Mouse (Mus musculus): Measurements from ENCODE around the gene Slc35d2. TPM values are rescaled to one million over a fixed set of nuclear protein-coding genes. Genes with fewer than 3 reads are reported as not detected.

Gene Slc35d2
- 8.7 and 9.0 TPM in 2 replicates for polyA plus RNA-seq (2015; fragmentation: Nextera tagmentation; extraction: Ambion mirVana)

- ATAC-seq (ENCODE audit: low read depth) = peak; percentile 86
- Histone ChIP-seq H3K9me3 (replicated peaks; ENCODE audit: control insufficient read depth, low read length) (no peaks in the 10 kb centered on the region), H3K27me3 (ENCODE audit: control insufficient read depth, insufficient read depth, low read depth, low read length) (no peaks in the 10 kb centered on the region), H3K9ac (ENCODE audit: low read depth, low read length) (peak within 1 kb of the TSS; percentile 68), H3K27ac (ENCODE audit: low read length) (peak within 1 kb of the TSS; percentile 46), H3K36me3 (ENCODE audit: control insufficient read depth, insufficient read depth) (peaks cover 11% of the 10 kb centered on the region), H3K4me2 (ENCODE audit: low read depth, low read length) (peak within 1 kb of the TSS; percentile 67), H3K4me1 (ENCODE audit: control insufficient read depth, low read depth, low read length) (peaks cover 7% of the 10 kb centered on the region), H3K4me3 (ENCODE audit: low read depth, low read length) (peak within 1 kb of the TSS; percentile 66)
- whole genome bisulfite sequencing (ENCODE audit: insufficient replicate concordance) = 7% methylated on average over 42 of the region's 44 CpGs
These were observed at the start of gene Slc35d2 for GRCm38 (mm10) chr13:64128858-64129615. Gene Slc35d2 (minus strand): TSS chr13:64129368.

DNA sequence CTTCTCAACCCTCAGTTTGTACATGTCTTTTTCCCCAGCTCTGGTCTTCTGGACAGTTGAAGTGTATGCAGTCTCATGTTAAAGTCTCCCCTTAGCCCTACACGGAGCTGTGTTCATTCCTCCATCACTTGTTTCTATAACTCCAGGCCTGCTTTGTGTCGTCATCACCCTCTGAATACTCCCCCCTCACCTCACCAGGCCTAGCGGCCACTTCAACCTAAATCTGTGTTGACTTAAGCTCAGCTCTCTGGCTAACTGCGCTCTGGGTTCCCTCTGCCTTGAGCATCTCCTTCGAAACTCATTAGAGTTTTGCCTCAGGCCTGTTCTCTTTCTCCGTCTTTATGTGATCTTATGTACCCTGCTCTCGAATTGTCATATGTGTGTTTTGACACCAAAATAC lies 48.8 kb upstream of the Slc35d2 start:
- Histone ChIP-seq H3K4me3 (ENCODE audit: low read depth, low read length) (no peak overlapping the region), H3K4me2 (ENCODE audit: low read depth, low read length) (no peak overlapping the region), H3K27me3 (ENCODE audit: control insufficient read depth, insufficient read depth, low read depth, low read length) (no peaks in the 10 kb centered on the region), H3K36me3 (ENCODE audit: control insufficient read depth, insufficient read depth) (no peaks in the 10 kb centered on the region; the same call in 1 of the 2 replicates), H3K4me1 (ENCODE audit: control insufficient read depth, low read depth, low read length) (peaks cover 3% of the 10 kb centered on the region), H3K9ac (ENCODE audit: low read depth, low read length) (no peak overlapping the region), H3K9me3 (replicated peaks; ENCODE audit: control insufficient read depth, low read length) (no peaks in the 10 kb centered on the region), H3K27ac (ENCODE audit: low read length) (no peak overlapping the region; the same call in 1 of the 2 replicates)
- WGBS (ENCODE audit: insufficient replicate concordance) = 62% methylated on average over 7 of the region's 7 CpGs
- ATAC-seq (ENCODE audit: low read depth) = no peak

DNA sequence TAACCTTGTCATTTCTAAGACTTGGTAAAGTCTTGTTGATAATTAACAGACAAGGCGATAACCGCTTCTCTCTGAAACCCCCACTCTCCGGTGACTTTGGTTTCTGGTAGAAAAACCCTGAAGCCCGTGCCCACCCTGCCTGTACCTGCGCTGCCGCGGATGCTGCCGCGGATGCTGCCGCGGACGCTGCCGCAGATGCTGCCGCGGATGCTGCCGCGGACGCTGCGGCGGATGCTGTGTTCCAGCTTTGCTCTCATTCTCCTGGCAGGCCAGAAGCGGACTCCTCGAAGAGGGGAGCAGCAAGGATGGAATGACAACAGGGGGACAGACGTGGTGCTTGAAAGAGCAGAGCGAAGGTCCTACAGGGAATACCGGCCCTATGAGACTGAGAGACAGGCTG lies 40.6 kb upstream of the Slc35d2 start:
- Histone ChIP-seq H3K9me3 (replicated peaks; ENCODE audit: control insufficient read depth, low read length) (no peaks in the 10 kb centered on the region), H3K9ac (ENCODE audit: low read depth, low read length) (no peak overlapping the region), H3K27ac (ENCODE audit: low read length) (no peak overlapping the region), H3K4me1 (ENCODE audit: control insufficient read depth, low read depth, low read length) (no peaks in the 10 kb centered on the region), H3K4me3 (ENCODE audit: low read depth, low read length) (no peak overlapping the region), H3K36me3 (ENCODE audit: control insufficient read depth, insufficient read depth) (no peaks in the 10 kb centered on the region), H3K4me2 (ENCODE audit: low read depth, low read length) (no peak overlapping the region), H3K27me3 (ENCODE audit: control insufficient read depth, insufficient read depth, low read depth, low read length) (no peaks in the 10 kb centered on the region)
- no peak for ATAC-seq (ENCODE audit: low read depth)
- 91% methylated on average over 25 of the region's 25 CpGs for WGBS (ENCODE audit: insufficient replicate concordance)

- Histone ChIP-seq H3K9me3 (replicated peaks; ENCODE audit: control insufficient read depth, low read length) (no peaks in the 10 kb centered on the region), H3K27ac (ENCODE audit: low read length) (no peak overlapping the region), H3K36me3 (ENCODE audit: control insufficient read depth, insufficient read depth) (no peaks in the 10 kb centered on the region), H3K9ac (ENCODE audit: low read depth, low read length) (no peak overlapping the region), H3K4me3 (ENCODE audit: low read depth, low read length) (peak overlapping the region; percentile 69), H3K27me3 (ENCODE audit: control insufficient read depth, insufficient read depth, low read depth, low read length) (peaks cover 9% of the 10 kb centered on the region), H3K4me1 (ENCODE audit: control insufficient read depth, low read depth, low read length) (peaks cover 13% of the 10 kb centered on the region), H3K4me2 (ENCODE audit: low read depth, low read length) (peak overlapping the region; percentile 99)
- ATAC-seq (ENCODE audit: low read depth) = no peak
- 52% methylated on average over 13 of the region's 13 CpGs for WGBS (ENCODE audit: insufficient replicate concordance)
These were observed 34.1 kb upstream of the Slc35d2 start for GRCm38 (mm10) chr13:64163147-64163715.

DNA sequence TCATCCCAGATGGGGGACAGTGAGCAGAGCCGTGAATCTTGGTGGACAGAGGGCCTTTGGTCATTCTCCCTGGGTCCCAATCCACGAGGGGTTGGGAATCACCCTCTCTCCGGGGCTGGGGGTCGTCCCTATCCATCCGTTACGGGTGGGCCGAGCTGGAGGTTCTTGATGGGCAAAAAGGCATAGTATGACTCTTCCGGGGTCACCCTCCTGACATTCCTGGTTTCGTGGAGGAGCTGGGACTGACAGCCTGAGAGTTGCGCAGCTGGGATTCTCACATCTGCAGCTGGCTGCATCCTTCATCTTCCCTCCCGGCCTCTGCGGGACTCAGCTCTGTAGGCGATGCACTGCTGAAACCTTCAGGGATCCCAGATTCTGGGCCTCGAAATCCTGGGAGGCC lies 33.5 kb upstream of the Slc35d2 start:
- Histone ChIP-seq H3K27ac (ENCODE audit: low read length) (no peak overlapping the region; the same call in 1 of the 2 replicates), H3K36me3 (ENCODE audit: control insufficient read depth, insufficient read depth) (no peaks in the 10 kb centered on the region), H3K4me1 (ENCODE audit: control insufficient read depth, low read depth, low read length) (peaks cover 13% of the 10 kb centered on the region), H3K9ac (ENCODE audit: low read depth, low read length) (peak overlapping the region; percentile 79), H3K4me3 (ENCODE audit: low read depth, low read length) (peak overlapping the region; percentile 69), H3K27me3 (ENCODE audit: control insufficient read depth, insufficient read depth, low read depth, low read length) (peaks cover 9% of the 10 kb centered on the region), H3K4me2 (ENCODE audit: low read depth, low read length) (peak overlapping the region; percentile 99), H3K9me3 (replicated peaks; ENCODE audit: control insufficient read depth, low read length) (no peaks in the 10 kb centered on the region)
- WGBS (ENCODE audit: insufficient replicate concordance) = 13% methylated on average over 14 of the region's 14 CpGs
- no peak for ATAC-seq (ENCODE audit: low read depth)

GRCm38 (mm10) chr13:64161916-64162611 lies 32.9 kb upstream of the Slc35d2 start:
- Histone ChIP-seq H3K9me3 (replicated peaks; ENCODE audit: control insufficient read depth, low read length) (no peaks in the 10 kb centered on the region), H3K4me3 (ENCODE audit: low read depth, low read length) (peak overlapping the region; percentile 69), H3K27ac (ENCODE audit: low read length) (peak overlapping the region; percentile 72), H3K4me1 (ENCODE audit: control insufficient read depth, low read depth, low read length) (peaks cover 13% of the 10 kb centered on the region), H3K4me2 (ENCODE audit: low read depth, low read length) (peak overlapping the region; percentile 99), H3K27me3 (ENCODE audit: control insufficient read depth, insufficient read depth, low read depth, low read length) (peaks cover 9% of the 10 kb centered on the region), H3K36me3 (ENCODE audit: control insufficient read depth, insufficient read depth) (no peaks in the 10 kb centered on the region), H3K9ac (ENCODE audit: low read depth, low read length) (peak overlapping the region; percentile 79)
- peak; percentile 53 for ATAC-seq (ENCODE audit: low read depth)
- WGBS (ENCODE audit: insufficient replicate concordance) = under 1% methylated on average over 69 of the region's 71 CpGs

DNA sequence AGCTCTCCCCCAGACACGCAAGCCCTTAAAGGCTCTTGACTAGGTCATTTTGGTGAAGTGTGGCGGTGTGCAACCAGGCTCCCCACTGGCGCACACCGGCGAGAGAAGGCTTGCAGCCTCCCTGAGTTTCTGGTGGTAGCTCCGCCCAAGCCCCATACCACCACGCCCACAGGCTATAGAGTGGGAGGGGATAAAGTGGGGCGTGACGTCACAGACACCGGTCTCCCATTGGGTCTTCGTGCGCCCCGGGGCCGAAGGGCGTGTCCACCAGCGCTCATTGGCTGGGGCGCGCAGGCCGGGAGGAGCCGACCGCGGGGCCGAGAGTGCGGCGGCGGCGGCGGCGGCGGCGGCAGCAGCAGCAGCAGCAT lies 32.4 kb upstream of the Slc35d2 start, which contains the start of gene Habp4:
Gene Habp4, plus strand, starts transcription at position 277 of the 368 bp plus-strand sequence.
- peak within 1 kb of the TSS; percentile 69 for H3K4me3 ChIP-seq (ENCODE audit: low read depth, low read length)
- peak; percentile 99 for ATAC-seq (ENCODE audit: low read depth)
- under 1% methylated on average over 31 of the region's 31 CpGs for WGBS (ENCODE audit: insufficient replicate concordance)

GRCm38 (mm10) chr13:64156966-64157365 lies 27.8 kb upstream of the Slc35d2 start:
- Histone ChIP-seq H3K27me3 (ENCODE audit: control insufficient read depth, insufficient read depth, low read depth, low read length) (no peaks in the 10 kb centered on the region; the same call in none of the 2 replicates), H3K36me3 (ENCODE audit: control insufficient read depth, insufficient read depth) (no peaks in the 10 kb centered on the region), H3K4me3 (ENCODE audit: low read depth, low read length) (no peak overlapping the region), H3K9ac (ENCODE audit: low read depth, low read length) (no peak overlapping the region), H3K9me3 (replicated peaks; ENCODE audit: control insufficient read depth, low read length) (no peaks in the 10 kb centered on the region), H3K4me1 (ENCODE audit: control insufficient read depth, low read depth, low read length) (peaks cover 9% of the 10 kb centered on the region), H3K27ac (ENCODE audit: low read length) (no peak overlapping the region), H3K4me2 (ENCODE audit: low read depth, low read length) (no peak overlapping the region)
- no peak for ATAC-seq (ENCODE audit: low read depth)

More for the DNA sequence above, 32.4 kb upstream of the Slc35d2 start, which contains the start of gene Habp4:
- Histone ChIP-seq H3K27me3 (ENCODE audit: control insufficient read depth, insufficient read depth, low read depth, low read length) (peaks cover 9% of the 10 kb centered on the region), H3K36me3 (ENCODE audit: control insufficient read depth, insufficient read depth) (no peaks in the 10 kb centered on the region), H3K4me2 (ENCODE audit: low read depth, low read length) (peak within 1 kb of the TSS; percentile 99), H3K9me3 (replicated peaks; ENCODE audit: control insufficient read depth, low read length) (no peaks in the 10 kb centered on the region), H3K4me1 (ENCODE audit: control insufficient read depth, low read depth, low read length) (peaks cover 13% of the 10 kb centered on the region), H3K9ac (ENCODE audit: low read depth, low read length) (peak within 1 kb of the TSS; percentile 79), H3K27ac (ENCODE audit: low read length) (peak within 1 kb of the TSS; percentile 72)
